Mouse (Mus musculus) lung, embryonic 16.5 days (tissue): Measurements from ENCODE around the gene Klhl34. TPM values are rescaled to one million over a fixed set of nuclear protein-coding genes. Genes with fewer than 3 reads are reported as not detected.

Source experiments
- ATAC-seq: fragments of 200-750 bp; cut with Nextera tagmentation; 2 replicates; pipeline ENCODE4 v1.8.0; 2017; ENCODE audit warnings: low read depth, mild to moderate bottlenecking, moderate library complexity
- H3K27ac ChIP-seq: fragments of 300-500 bp; sonication (generic); 2 replicates; pipeline ENCODE4 v1.5.1; 2014; ENCODE audit warnings: mild to moderate bottlenecking, control low read depth, low read length
- H3K27me3 ChIP-seq: fragments of 300-500 bp; sonication (generic); 2 replicates; pipeline ENCODE4 v1.6.1; 2014; ENCODE audit warnings: low read depth, low read length, mixed read lengths; ENCODE audit not compliant: control insufficient read depth, insufficient read depth
- H3K36me3 ChIP-seq: fragments of 300-500 bp; sonication (generic); 2 replicates; pipeline ENCODE4 v1.6.1; 2014; ENCODE audit warnings: low read length; ENCODE audit not compliant: control insufficient read depth, insufficient read depth
- H3K4me1 ChIP-seq: fragments of 300-500 bp; sonication (generic); replicated peaks from 2 replicates; pipeline ENCODE4 v1.6.1; 2014; ENCODE audit warnings: low read length, mixed read lengths; ENCODE audit not compliant: control insufficient read depth, insufficient read depth
- H3K4me2 ChIP-seq: fragments of 300-500 bp; sonication (generic); 2 replicates; pipeline ENCODE4 v1.6.1; 2014; ENCODE audit warnings: low read depth, low read length, control low read depth
- H3K4me3 ChIP-seq: fragments of 300-500 bp; sonication (generic); 2 replicates; pipeline ENCODE4 v1.5.1; 2014; ENCODE audit warnings: mild to moderate bottlenecking, low read length, control low read depth
- H3K9ac ChIP-seq: fragments of 300-500 bp; sonication (generic); 2 replicates; pipeline ENCODE4 v1.6.1; 2014; ENCODE audit warnings: low read length, control low read depth
- H3K9me3 ChIP-seq: fragments of 300-500 bp; sonication (generic); 2 replicates; pipeline ENCODE4 v1.6.1; 2016; ENCODE audit warnings: low read length; ENCODE audit not compliant: control insufficient read depth
- WGBS: fragments of 180-500 bp; shearing (Covaris S2); extraction: QIAGEN DNeasy Blood & Tissue Kit; methylation state at CpG from one replicate; pipeline ENCODE4 v1.1.7; 2014; 5-methylcytosine and 5-hydroxymethylcytosine counted together
- polyA plus RNA-seq: library from polyadenylated mRNA; unstranded; fragments of >200 nt; fragmentation: Nextera tagmentation; extraction: Ambion mirVana; gene quantifications from 2 replicates; pipeline ENCODE4 v1.2.1, GENCODE M21; 2015

The Klhl34 gene
- polyA plus RNA-seq: 0.67 and 0.88 TPM in 2 replicates

- Histone ChIP-seq H3K4me2 (peak within 1 kb of the TSS; percentile 61), H3K27me3 (no peaks in the 10 kb centered on the region), H3K4me1 (0 out of 2 replicates have a peak, but pooled peaks cover 2% of the 10 kb centered on the region), H3K27ac (no peak within 1 kb of the TSS), H3K36me3 (no peaks in the 10 kb centered on the region), H3K9me3 (no peaks in the 10 kb centered on the region), H3K4me3 (peak within 1 kb of the TSS; percentile 30), H3K9ac (peak within 1 kb of the TSS; percentile 28; the same call in 1 of the 2 replicates)
- peak; percentile 63 for ATAC-seq
- 42% methylated on average over 28 of the region's 28 CpGs for WGBS
These were observed at the start of gene Klhl34 for GRCm38 (mm10) chrX:157818207-157818920. Gene Klhl34, plus strand, starts transcription at chrX:157818435.

GRCm38 (mm10) chrX:157801669-157802068 lies 16.6 kb upstream of the Klhl34 start:
- no peaks in the 10 kb centered on the region for H3K4me1 ChIP-seq
- no peak for ATAC-seq

GRCm38 (mm10) chrX:157809721-157810120 lies 8.5 kb upstream of the Klhl34 start:
- Histone ChIP-seq H3K36me3 (no peaks in the 10 kb centered on the region), H3K27me3 (no peaks in the 10 kb centered on the region), H3K27ac (no peak overlapping the region), H3K4me1 (no peaks in the 10 kb centered on the region), H3K9ac (no peak overlapping the region), H3K9me3 (no peaks in the 10 kb centered on the region), H3K4me3 (no peak overlapping the region), H3K4me2 (no peak overlapping the region)
- ATAC-seq: no peak
- WGBS: 55% methylated on average over 1 of the region's 1 CpGs

More at GRCm38 (mm10) chrX:157801669-157802068, 16.6 kb upstream of the Klhl34 start:
- WGBS: 91% methylated on average over 2 of the region's 2 CpGs
- H3K27ac ChIP-seq: no peak overlapping the region
- no peaks in the 10 kb centered on the region for H3K27me3 ChIP-seq
- no peaks in the 10 kb centered on the region for H3K36me3 ChIP-seq
- H3K4me3 ChIP-seq: no peak overlapping the region
- no peak overlapping the region for H3K9ac ChIP-seq
- H3K9me3 ChIP-seq: no peaks in the 10 kb centered on the region
- H3K4me2 ChIP-seq: no peak overlapping the region

GRCm38 (mm10) chrX:157817571-157818206 lies 546 bp upstream of the Klhl34 start:
- H3K27ac ChIP-seq: no peak overlapping the region
- peak; percentile 57 for ATAC-seq
- no peaks in the 10 kb centered on the region for H3K9me3 ChIP-seq
- 0 out of 2 replicates have a peak, but pooled peaks cover 2% of the 10 kb centered on the region for H3K4me1 ChIP-seq
- H3K27me3 ChIP-seq: no peaks in the 10 kb centered on the region
- peak overlapping the region; percentile 30 for H3K4me3 ChIP-seq
- H3K9ac ChIP-seq: peak overlapping the region; percentile 28; the same call in 1 of the 2 replicates
- peak overlapping the region; percentile 61 for H3K4me2 ChIP-seq
- no peaks in the 10 kb centered on the region for H3K36me3 ChIP-seq
- WGBS: 25% methylated on average over 30 of the region's 31 CpGs

GRCm38 (mm10) chrX:157818921-157819260 lies 656 bp downstream of the Klhl34 start:
- 0 out of 2 replicates have a peak, but pooled peaks cover 2% of the 10 kb centered on the region for H3K4me1 ChIP-seq
- H3K36me3 ChIP-seq: no peaks in the 10 kb centered on the region
- ATAC-seq: no peak
- H3K9me3 ChIP-seq: no peaks in the 10 kb centered on the region
- no peak overlapping the region for H3K27ac ChIP-seq
- 88% methylated on average over 13 of the region's 13 CpGs for WGBS
- H3K4me2 ChIP-seq: no peak overlapping the region
- no peaks in the 10 kb centered on the region for H3K27me3 ChIP-seq
- H3K9ac ChIP-seq: no peak overlapping the region
- no peak overlapping the region for H3K4me3 ChIP-seq

- H3K27ac ChIP-seq: no peak overlapping the region
- no peaks in the 10 kb centered on the region for H3K36me3 ChIP-seq
- no peaks in the 10 kb centered on the region for H3K27me3 ChIP-seq
- H3K9ac ChIP-seq: no peak overlapping the region
- no peak overlapping the region for H3K4me2 ChIP-seq
- H3K9me3 ChIP-seq: no peaks in the 10 kb centered on the region
- no peak overlapping the region for H3K4me3 ChIP-seq
- ATAC-seq: no peak
- 78% methylated on average over 4 of the region's 4 CpGs for WGBS
- H3K4me1 ChIP-seq: no peaks in the 10 kb centered on the region
These were observed 11.7 kb downstream of the Klhl34 start for GRCm38 (mm10) chrX:157829983-157830382.

Other genes with a start within 250 kb of the Klhl34 start
- 4.8 and 6.2 TPM in 2 replicates for gene Yy2, start 249.4 kb upstream of the Klhl34 start, polyA plus RNA-seq
- 18.9 and 22.8 TPM in 2 replicates for gene Mbtps2, start 219.7 kb upstream of the Klhl34 start, polyA plus RNA-seq
- 40.3 and 48.1 TPM in 2 replicates for gene Smpx, start 119.5 kb upstream of the Klhl34 start, polyA plus RNA-seq
- 1.1 and 1.4 TPM in 2 replicates for gene Cnksr2, start 224.9 kb downstream of the Klhl34 start, polyA plus RNA-seq